Mouse (Mus musculus) MEL (cell line): ENCODE measurements at regions not wholly inside any gene's neighbourhood (a gene's known extent, or its start where the extent isn't known, plus 50 kb on each side); places are given as distances from the start of the nearest gene placed in this dataset.
A peak's percentile ranks its signal among the peaks of the same experiment; 100 is the strongest.

Experiments
- DNase-seq: peaks from one replicate; pipeline ENCODE4 v3.0.0; 2011; ENCODE audit warnings: low read depth, low spot score
- H3K27ac ChIP-seq: 2 replicates; pipeline ENCODE4 v1.5.1; 2012; ENCODE audit warnings: low read depth, mild to moderate bottlenecking, control low read depth, low read length, moderate library complexity; ENCODE audit not compliant: control insufficient read depth
- H3K27me3 ChIP-seq, 2 experiments: fragments of 150-350 bp in 1 of 2; sonication (generic) in 1 of 2; 2 replicates each; pipeline ENCODE4 v1.6.1; 2012; ENCODE audit warnings: low read length in 2 of 2, mild to moderate bottlenecking in 2 of 2, improper control_type of control experiment in 1 of 2, moderate library complexity in 1 of 2; ENCODE audit not compliant: insufficient read depth in 2 of 2, control insufficient read depth in 1 of 2
- H3K36me3 ChIP-seq, 2 experiments: 2 replicates each; pipeline ENCODE4 v1.6.1; 2012 to 2014; ENCODE audit warnings: low read length in 2 of 2, improper control_type of control experiment in 1 of 2, inconsistent platforms in 1 of 2, mild to moderate bottlenecking in 1 of 2; ENCODE audit not compliant: insufficient read depth in 2 of 2, control insufficient read depth in 1 of 2
- H3K4me1 ChIP-seq, 2 experiments: fragments of 150-350 bp in 1 of 2; sonication (generic) in 1 of 2; 2 replicates each; pipeline ENCODE4 v1.6.1; 2012; ENCODE audit warnings: low read length in 2 of 2, improper control_type of control experiment in 1 of 2, mild to moderate bottlenecking in 1 of 2; ENCODE audit not compliant: insufficient read depth in 2 of 2, control insufficient read depth in 1 of 2
- H3K4me3 ChIP-seq, 2 experiments: fragments of 150-350 bp in 1 of 2; sonication (generic) in 1 of 2; 2 replicates each; pipeline ENCODE4 v1.5.1; 2012; ENCODE audit warnings: low read depth in 2 of 2, low read length in 2 of 2, mild to moderate bottlenecking in 2 of 2, moderate library complexity in 2 of 2, control low read depth in 1 of 2, improper control_type of control experiment in 1 of 2; ENCODE audit not compliant: control insufficient read depth in 1 of 2, insufficient read depth in 1 of 2
- H3K79me2 ChIP-seq: 2 replicates; pipeline ENCODE4 v1.6.1; 2012; ENCODE audit warnings: mild to moderate bottlenecking, low read length, moderate library complexity; ENCODE audit not compliant: control insufficient read depth, poor library complexity, insufficient read depth
- H3K9ac ChIP-seq: 2 replicates; pipeline ENCODE4 v1.6.1; 2012; ENCODE audit warnings: low read depth, mild to moderate bottlenecking, control low read depth, low read length, moderate library complexity; ENCODE audit not compliant: control insufficient read depth, poor library complexity, severe bottlenecking
- H3K9me3 ChIP-seq: fragments of 150-350 bp; sonication (generic); replicated peaks from 2 replicates; pipeline ENCODE4 v1.6.1; 2012; ENCODE audit warnings: mild to moderate bottlenecking, low read length, improper control_type of control experiment, moderate library complexity; ENCODE audit not compliant: insufficient read depth
- CHD1 ChIP-seq: IDR thresholded peaks from 2 replicates; pipeline ENCODE4 v1.6.1; 2012; ENCODE audit warnings: low read depth, mild to moderate bottlenecking, inconsistent platforms, low read length, improper control_type of control experiment
- CHD2 ChIP-seq: IDR thresholded peaks from 2 replicates; pipeline ENCODE4 v1.6.1; 2011; ENCODE audit warnings: low read length, improper control_type of control experiment
- CTCF ChIP-seq, 3 experiments: IDR thresholded peaks in 2 of 3; conservative IDR thresholded peaks in 1 of 3; 2 replicates each; pipeline ENCODE4 v1.5.1; 2011 to 2012; ENCODE audit warnings: low read length in 3 of 3, low read depth in 2 of 3, mild to moderate bottlenecking in 2 of 3, improper control_type of control experiment in 1 of 3, inconsistent platforms in 1 of 3, mixed read lengths in 1 of 3, moderate library complexity in 1 of 3; ENCODE audit not compliant: control insufficient read depth in 1 of 3, insufficient read depth in 1 of 3, poor library complexity in 1 of 3, severe bottlenecking in 1 of 3
- E2F4 ChIP-seq: IDR thresholded peaks from 2 replicates; pipeline ENCODE4 v1.6.1; 2011; ENCODE audit warnings: low read depth, low read length, improper control_type of control experiment, borderline replicate concordance
- ELF1 ChIP-seq: IDR thresholded peaks from 2 replicates; pipeline ENCODE4 v1.6.1; 2014; ENCODE audit warnings: low read depth, mild to moderate bottlenecking, inconsistent platforms, low read length, improper control_type of control experiment, moderate library complexity
- EP300 ChIP-seq, 2 experiments: IDR thresholded peaks; 2 replicates each; pipeline ENCODE4 v1.6.1; 2011; ENCODE audit warnings: improper control_type of control experiment in 2 of 2, low read length in 2 of 2, low read depth in 1 of 2, mild to moderate bottlenecking in 1 of 2
- GABPA ChIP-seq: IDR thresholded peaks from 2 replicates; pipeline ENCODE4 v1.6.1; 2012; ENCODE audit warnings: low read depth, mild to moderate bottlenecking, inconsistent platforms, low read length, improper control_type of control experiment, moderate library complexity
- KAT2A ChIP-seq: conservative IDR thresholded peaks from 2 replicates; pipeline ENCODE4 v1.6.1; 2012; ENCODE audit warnings: low read depth, low read length, improper control_type of control experiment, inconsistent platforms
- MAFK ChIP-seq: IDR thresholded peaks from 2 replicates; pipeline ENCODE4 v1.6.1; 2011; ENCODE audit warnings: low read depth, mild to moderate bottlenecking, low read length, improper control_type of control experiment, borderline replicate concordance
- MAX ChIP-seq: IDR thresholded peaks from 2 replicates; pipeline ENCODE4 v1.6.1; 2011; ENCODE audit warnings: low read length, improper control_type of control experiment
- MEF2A ChIP-seq: IDR thresholded peaks from 2 replicates; pipeline ENCODE4 v1.6.1; 2014; ENCODE audit warnings: low read depth, mild to moderate bottlenecking, inconsistent platforms, low read length, improper control_type of control experiment; ENCODE audit not compliant: poor library complexity, insufficient replicate concordance, severe bottlenecking; ENCODE audit errors: extremely low read depth
- MXI1 ChIP-seq: IDR thresholded peaks from 2 replicates; pipeline ENCODE4 v1.6.1; 2011; ENCODE audit warnings: mild to moderate bottlenecking, low read depth, low read length, improper control_type of control experiment
- MYC ChIP-seq: IDR thresholded peaks from 2 replicates; pipeline ENCODE4 v1.6.1; 2011; ENCODE audit warnings: low read depth, mild to moderate bottlenecking, low read length, improper control_type of control experiment, moderate library complexity
- NELFE ChIP-seq: IDR thresholded peaks from 2 replicates; pipeline ENCODE4 v1.6.1; 2011; ENCODE audit warnings: low read depth, low read length, improper control_type of control experiment
- POLR2A ChIP-seq, 2 experiments: IDR thresholded peaks; 2 replicates each; pipeline ENCODE4 v1.6.1; 2011 to 2012; ENCODE audit warnings: low read length in 2 of 2, mild to moderate bottlenecking in 2 of 2, control low read depth in 1 of 2, improper control_type of control experiment in 1 of 2, low read depth in 1 of 2, moderate library complexity in 1 of 2; ENCODE audit not compliant: control insufficient read depth in 1 of 2, insufficient read depth in 1 of 2, poor library complexity in 1 of 2
- POLR2AphosphoS5 ChIP-seq: IDR thresholded peaks from 2 replicates; pipeline ENCODE4 v1.6.1; 2012; ENCODE audit warnings: low read depth, borderline replicate concordance, mild to moderate bottlenecking, inconsistent platforms, low read length, moderate library complexity, mixed read lengths
- RAD21 ChIP-seq: IDR thresholded peaks from 2 replicates; pipeline ENCODE4 v1.6.1; 2011; ENCODE audit warnings: mild to moderate bottlenecking, low read depth, low read length, improper control_type of control experiment
- SIN3A ChIP-seq: IDR thresholded peaks from 2 replicates; pipeline ENCODE4 v1.6.1; 2012; ENCODE audit warnings: low read length, improper control_type of control experiment, inconsistent platforms
- TCF12 ChIP-seq: IDR thresholded peaks from 2 replicates; pipeline ENCODE4 v1.6.1; 2014; ENCODE audit warnings: low read depth, mild to moderate bottlenecking, inconsistent platforms, low read length, improper control_type of control experiment, moderate library complexity
- USF1 ChIP-seq: IDR thresholded peaks from 2 replicates; pipeline ENCODE4 v1.6.1; 2014; ENCODE audit warnings: low read depth, mild to moderate bottlenecking, inconsistent platforms, low read length, improper control_type of control experiment, moderate library complexity
- USF2 ChIP-seq, 2 experiments: IDR thresholded peaks; 2 replicates each; pipeline ENCODE4 v1.6.1; 2011 to 2012; ENCODE audit warnings: improper control_type of control experiment in 2 of 2, low read length in 2 of 2, borderline replicate concordance in 1 of 2, inconsistent platforms in 1 of 2, low read depth in 1 of 2, mild to moderate bottlenecking in 1 of 2; ENCODE audit not compliant: insufficient read depth in 1 of 2

DNA sequence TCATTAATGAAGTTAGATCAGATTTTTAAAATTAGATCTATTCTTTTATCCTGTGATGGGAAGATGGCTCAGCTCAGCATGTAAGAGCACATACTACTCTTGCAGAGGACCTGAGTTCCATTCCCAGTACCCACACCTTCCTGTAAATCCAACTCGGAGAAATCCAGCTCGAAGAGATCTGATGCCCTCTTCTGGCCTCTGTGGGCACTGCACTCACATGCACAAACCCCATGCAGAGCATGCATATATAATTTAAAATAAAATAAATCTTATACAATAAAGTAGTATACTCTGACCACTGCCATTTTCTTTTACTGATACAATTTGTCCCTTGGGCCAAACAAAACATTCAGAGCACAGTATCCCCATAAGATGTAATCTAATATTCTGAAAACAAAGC lies 245.2 kb downstream of the Prdm2 start:
- no peaks in the 10 kb centered on the region for H3K9me3 ChIP-seq
- H3K79me2 ChIP-seq, result no peaks in the 10 kb centered on the region
- H3K4me3 ChIP-seq, result no peak overlapping the region
- H3K9ac ChIP-seq, result no peak overlapping the region
- no peaks in the 10 kb centered on the region for H3K4me1 ChIP-seq
- H3K27me3 ChIP-seq, result no peaks in the 10 kb centered on the region
- TF ChIP-seq CTCF (IDR thresholded peaks at IDR 0.05 in 2 of 3, conservative IDR thresholded peaks at IDR 0.05 in 1 of 3; ENCODE audit: control insufficient read depth in 1 of 3, insufficient read depth in 1 of 3, low read depth in 2 of 3, low read length in 3 of 3, poor library complexity in 1 of 3, severe bottlenecking in 1 of 3) (peak in 1 of 3 experiments; percentile 32; a peak in 1 of 6 replicates), EP300 (IDR thresholded peaks at IDR 0.05; ENCODE audit: low read depth in 1 of 2, low read length in 2 of 2) (no peak)
- no peak overlapping the region for H3K27ac ChIP-seq
- peak; percentile 5 for DNase-seq
- H3K36me3 ChIP-seq, result no peaks in the 10 kb centered on the region

GRCm38 (mm10) chr4:142956832-142957429 lies 255.9 kb downstream of the Prdm2 start:
- no peaks in the 10 kb centered on the region for H3K36me3 ChIP-seq
- DNase-seq, result no peak
- no peaks in the 10 kb centered on the region for H3K9me3 ChIP-seq
- H3K27ac ChIP-seq, result no peak overlapping the region
- H3K27me3 ChIP-seq, result no peaks in the 10 kb centered on the region
- no peaks in the 10 kb centered on the region for H3K79me2 ChIP-seq
- no peak overlapping the region for H3K4me3 ChIP-seq
- no peak overlapping the region for H3K9ac ChIP-seq
- no peaks in the 10 kb centered on the region for H3K4me1 ChIP-seq
- TF ChIP-seq POLR2A (IDR thresholded peaks at IDR 0.05; ENCODE audit: control insufficient read depth in 1 of 2, insufficient read depth in 1 of 2, low read depth in 1 of 2, low read length in 2 of 2, poor library complexity in 1 of 2), result no peak
- TF ChIP-seq CHD1, result no peak
- TF ChIP-seq MAX, result no peak
- TF ChIP-seq MYC, result no peak
- no peak for TF ChIP-seq KAT2A
- no peak for TF ChIP-seq POLR2AphosphoS5
- TF ChIP-seq SIN3A, result no peak
- no peak for TF ChIP-seq MAFK
- TF ChIP-seq E2F4, result no peak
- TF ChIP-seq CTCF (IDR thresholded peaks at IDR 0.05 in 2 of 3, conservative IDR thresholded peaks at IDR 0.05 in 1 of 3; ENCODE audit: control insufficient read depth in 1 of 3, insufficient read depth in 1 of 3, low read depth in 2 of 3, low read length in 3 of 3, poor library complexity in 1 of 3, severe bottlenecking in 1 of 3), result no peak
- TF ChIP-seq MXI1, result no peak
- TF ChIP-seq NELFE, result no peak
- TF ChIP-seq RAD21, result no peak
- TF ChIP-seq CHD2, result no peak
- no peak for TF ChIP-seq ELF1
- TF ChIP-seq GABPA, result no peak
- no peak for TF ChIP-seq MEF2A
- no peak for TF ChIP-seq TCF12
- TF ChIP-seq USF2 (IDR thresholded peaks at IDR 0.05; ENCODE audit: borderline replicate concordance in 1 of 2, insufficient read depth in 1 of 2, low read depth in 1 of 2, low read length in 2 of 2), result no peak
- TF ChIP-seq USF1, result no peak
